Mouse (Mus musculus) heart, postnatal 0 days (tissue): ENCODE measurements around the gene Ncam1. TPM values are rescaled to one million over a fixed set of nuclear protein-coding genes. Genes with fewer than 3 reads are reported as not detected.
A peak's percentile ranks its signal among the peaks of the same experiment; 100 is the strongest.

Experiments used
- ATAC-seq: fragments of 200-750 bp; cut with Nextera tagmentation; 2 replicates; pipeline ENCODE4 v1.8.0; 2017; ENCODE audit warnings: low read depth, moderate number of reproducible peaks, moderate library complexity; ENCODE audit not compliant: insufficient read depth
- DNase-seq: peaks from one replicate; pipeline ENCODE4 v3.0.0-alpha.2; 2016; ENCODE audit warnings: low spot score
- H3K27ac ChIP-seq: fragments of 300-500 bp; sonication (generic); 2 replicates; pipeline ENCODE4 v1.5.1; 2014; ENCODE audit warnings: low read depth, mild to moderate bottlenecking
- H3K27me3 ChIP-seq: fragments of 300-500 bp; sonication (generic); 2 replicates; pipeline ENCODE4 v1.6.1; 2014; ENCODE audit warnings: low read length, mixed read lengths; ENCODE audit not compliant: control insufficient read depth, insufficient read depth
- H3K36me3 ChIP-seq: fragments of 300-500 bp; sonication (generic); replicated peaks from 2 replicates; pipeline ENCODE4 v1.6.1; 2014; ENCODE audit warnings: low read length, mixed read lengths; ENCODE audit not compliant: control insufficient read depth, insufficient read depth
- H3K4me1 ChIP-seq: fragments of 300-500 bp; sonication (generic); 2 replicates; pipeline ENCODE4 v1.6.1; 2014; ENCODE audit warnings: antibody characterized with exemption; ENCODE audit not compliant: control insufficient read depth, insufficient read depth
- H3K4me2 ChIP-seq: fragments of 300-500 bp; sonication (generic); 2 replicates; pipeline ENCODE4 v1.6.1; 2014; ENCODE audit warnings: low read depth, mild to moderate bottlenecking, low read length, moderate library complexity
- H3K4me3 ChIP-seq: fragments of 300-500 bp; sonication (generic); 2 replicates; pipeline ENCODE4 v1.5.1; 2014; ENCODE audit warnings: low read depth, low read length
- H3K9ac ChIP-seq: fragments of 300-500 bp; sonication (generic); replicated peaks from 2 replicates; pipeline ENCODE4 v1.6.1; 2014; ENCODE audit warnings: low read depth, low read length, mixed read lengths
- H3K9me3 ChIP-seq: fragments of 300-500 bp; sonication (generic); replicated peaks from 2 replicates; pipeline ENCODE4 v1.6.1; 2016; ENCODE audit warnings: low read length; ENCODE audit not compliant: control insufficient read depth
- CTCF ChIP-seq: IDR thresholded peaks from 2 replicates; pipeline ENCODE4 v1.5.1; 2016; ENCODE audit warnings: antibody characterized with exemption, control low read depth, low read depth
- EP300 ChIP-seq: IDR thresholded peaks from 2 replicates; pipeline ENCODE4 v1.6.1; 2016; ENCODE audit warnings: antibody characterized with exemption, low read depth
- WGBS: fragments of 180-500 bp; shearing (Covaris S2); extraction: QIAGEN DNeasy Blood & Tissue Kit; methylation state at CpG from one replicate; pipeline ENCODE4 v1.1.7; 2014; 5-methylcytosine and 5-hydroxymethylcytosine counted together
- polyA plus RNA-seq: library from polyadenylated mRNA; unstranded; fragments of >200 nt; fragmentation: Nextera tagmentation; extraction: Ambion mirVana; gene quantifications from 2 replicates; pipeline ENCODE4 v1.2.1, GENCODE M21; 2015
- total RNA-seq: library from RNA; depleted of rRNA; stranded (reverse); fragments of >200 nt; gene quantifications from 2 replicates; pipeline ENCODE4 v1.2.3, GENCODE M21; 2014; ENCODE audit warnings: low replicate concordance

Ncam1 gene
- total and polyA plus RNA-seq, 2 experiments from 2014 or later, result 91.4 to 154 TPM

GRCm38 (mm10) chr9:49617216-49617615 is 181.5 kb downstream of the Ncam1 start:
- DNase-seq, result peak; percentile 57
- WGBS, result 7% methylated on average over 3 of the region's 3 CpGs
- Histone ChIP-seq H3K27me3 (no peaks in the 10 kb centered on the region), H3K9me3 (no peaks in the 10 kb centered on the region), H3K36me3 (no peaks in the 10 kb centered on the region; the same call in 1 of the 2 replicates), H3K4me2 (no peak overlapping the region), H3K4me1 (peaks cover 3% of the 10 kb centered on the region; the same call in 1 of the 2 replicates), H3K27ac (no peak overlapping the region), H3K9ac (no peak overlapping the region), H3K4me3 (no peak overlapping the region)
- TF ChIP-seq EP300 (no peak), CTCF (peak; percentile 90)
- no peak for ATAC-seq

GRCm38 (mm10) chr9:49612387-49612786 is 186.3 kb downstream of the Ncam1 start:
- Histone ChIP-seq H3K36me3 (no peaks in the 10 kb centered on the region; the same call in 1 of the 2 replicates), H3K27me3 (no peaks in the 10 kb centered on the region), H3K4me1 (no peaks in the 10 kb centered on the region), H3K4me3 (no peak overlapping the region), H3K4me2 (no peak overlapping the region), H3K9me3 (no peaks in the 10 kb centered on the region), H3K27ac (no peak overlapping the region), H3K9ac (no peak overlapping the region)
- DNase-seq (no peak), ATAC-seq (no peak)
- TF ChIP-seq EP300 (no peak), CTCF (no peak)

GRCm38 (mm10) chr9:49608191-49608590 is 190.5 kb downstream of the Ncam1 start:
- Histone ChIP-seq H3K27ac (no peak overlapping the region), H3K4me3 (no peak overlapping the region), H3K9ac (no peak overlapping the region), H3K4me1 (peaks cover 7% of the 10 kb centered on the region), H3K4me2 (no peak overlapping the region), H3K9me3 (no peaks in the 10 kb centered on the region), H3K27me3 (no peaks in the 10 kb centered on the region), H3K36me3 (no peaks in the 10 kb centered on the region; the same call in 1 of the 2 replicates)
- TF ChIP-seq EP300 (no peak), CTCF (no peak)
- DNase-seq (no peak), ATAC-seq (no peak)
- 78% methylated on average over 2 of the region's 2 CpGs for WGBS

DNA sequence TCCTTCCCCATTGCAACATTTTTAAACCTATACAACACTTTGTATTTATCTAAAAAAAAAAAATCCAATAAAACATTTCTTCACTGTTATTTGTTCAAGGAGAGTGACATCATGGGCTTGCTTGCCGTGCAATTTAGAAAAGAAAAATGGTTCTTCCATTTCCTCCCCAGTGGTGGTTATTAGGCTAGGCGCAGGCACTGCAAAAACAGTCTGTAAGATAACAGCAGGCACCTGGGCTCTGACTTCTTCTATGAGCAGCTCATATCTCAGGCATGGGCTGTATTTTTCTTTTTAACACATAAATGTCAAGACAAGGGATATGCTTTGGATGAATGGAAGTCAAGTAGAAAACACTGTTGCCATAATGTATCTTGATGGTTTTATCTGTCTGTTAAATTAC is 192.0 kb downstream of the Ncam1 start:
- no peak for TF ChIP-seq EP300
- TF ChIP-seq CTCF, result no peak
- WGBS, result 38% methylated on average over 2 of the region's 2 CpGs
- Histone ChIP-seq H3K4me3 (no peak overlapping the region), H3K4me1 (peaks cover 7% of the 10 kb centered on the region), H3K9ac (no peak overlapping the region), H3K27me3 (no peaks in the 10 kb centered on the region), H3K9me3 (no peaks in the 10 kb centered on the region), H3K4me2 (no peak overlapping the region), H3K36me3 (no peaks in the 10 kb centered on the region), H3K27ac (no peak overlapping the region)
- no peak for DNase-seq
- no peak for ATAC-seq

DNA sequence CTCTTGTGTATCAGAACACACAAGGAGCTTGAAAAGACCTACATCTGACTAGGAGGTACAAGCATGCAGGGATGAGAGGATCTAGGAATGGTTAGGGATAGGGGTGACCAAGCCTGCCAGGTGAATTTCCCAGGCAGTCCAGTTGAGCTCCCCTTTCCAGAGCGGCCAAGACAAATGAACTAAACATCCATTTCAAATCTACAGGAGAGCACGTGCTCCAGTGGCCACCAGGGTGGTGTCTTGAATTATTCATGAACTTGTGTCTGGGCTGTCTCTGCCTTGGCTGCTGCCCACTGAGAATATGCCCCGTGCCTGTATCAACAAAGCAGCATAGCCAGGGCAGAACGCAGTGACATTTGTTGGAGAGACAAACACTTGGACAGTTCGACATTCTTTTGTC is 192.4 kb downstream of the Ncam1 start:
- Histone ChIP-seq H3K4me3 (no peak overlapping the region), H3K27me3 (no peaks in the 10 kb centered on the region), H3K27ac (no peak overlapping the region), H3K36me3 (no peaks in the 10 kb centered on the region), H3K4me1 (peaks cover 7% of the 10 kb centered on the region), H3K9me3 (no peaks in the 10 kb centered on the region), H3K4me2 (no peak overlapping the region), H3K9ac (no peak overlapping the region)
- no peak for DNase-seq
- TF ChIP-seq EP300 (no peak), CTCF (no peak)
- ATAC-seq, result peak; percentile 27; the same call in 1 of the 2 replicates
- 30% methylated on average over 5 of the region's 5 CpGs for WGBS

DNA sequence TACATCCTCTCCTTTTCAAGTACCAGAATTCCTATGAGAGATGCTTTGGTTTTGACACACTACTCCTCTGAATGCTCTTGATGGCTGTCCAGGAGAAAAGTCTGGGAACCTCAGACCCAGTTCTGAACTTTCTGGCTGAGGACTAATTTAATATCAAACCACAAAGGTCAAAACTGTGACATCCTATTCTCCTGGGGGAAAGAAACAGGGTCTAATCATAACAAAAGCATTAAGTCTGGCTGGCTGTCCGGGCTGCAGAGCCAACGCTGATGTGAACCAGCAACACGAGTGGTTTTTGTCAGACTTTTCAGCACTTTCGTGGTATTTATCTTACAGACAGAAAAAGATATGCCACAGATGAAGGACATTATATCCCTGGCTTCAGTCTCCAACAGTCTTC is 192.9 kb downstream of the Ncam1 start:
- no peak for DNase-seq
- no peak overlapping the region for H3K27ac ChIP-seq
- no peak for TF ChIP-seq EP300
- no peak for TF ChIP-seq CTCF

More for the DNA sequence above, 192.9 kb downstream of the Ncam1 start:
- Histone ChIP-seq H3K27me3 (no peaks in the 10 kb centered on the region), H3K9me3 (no peaks in the 10 kb centered on the region), H3K4me1 (peaks cover 7% of the 10 kb centered on the region), H3K4me3 (no peak overlapping the region), H3K4me2 (no peak overlapping the region), H3K36me3 (no peaks in the 10 kb centered on the region), H3K9ac (no peak overlapping the region)
- WGBS, result 17% methylated on average over 4 of the region's 4 CpGs
- ATAC-seq, result no peak; the same call in 1 of the 2 replicates
